Mouse (Mus musculus) central nervous system, embryonic 18 days (tissue): ENCODE data around the gene Cd72. TPM values are rescaled to one million over a fixed set of nuclear protein-coding genes. Genes with fewer than 3 reads are reported as not detected.

ENCODE experiments used
- polyA plus RNA-seq: library from polyadenylated mRNA; depleted of rRNA; stranded (reverse); fragments of >200 nt; gene quantifications from 2 replicates; pipeline ENCODE4 v1.2.3, GENCODE M21; 2012; rRNA removed

Gene Cd72
- polyA plus RNA-seq, result 0.18 and 0.72 TPM in 2 replicates

DNA sequence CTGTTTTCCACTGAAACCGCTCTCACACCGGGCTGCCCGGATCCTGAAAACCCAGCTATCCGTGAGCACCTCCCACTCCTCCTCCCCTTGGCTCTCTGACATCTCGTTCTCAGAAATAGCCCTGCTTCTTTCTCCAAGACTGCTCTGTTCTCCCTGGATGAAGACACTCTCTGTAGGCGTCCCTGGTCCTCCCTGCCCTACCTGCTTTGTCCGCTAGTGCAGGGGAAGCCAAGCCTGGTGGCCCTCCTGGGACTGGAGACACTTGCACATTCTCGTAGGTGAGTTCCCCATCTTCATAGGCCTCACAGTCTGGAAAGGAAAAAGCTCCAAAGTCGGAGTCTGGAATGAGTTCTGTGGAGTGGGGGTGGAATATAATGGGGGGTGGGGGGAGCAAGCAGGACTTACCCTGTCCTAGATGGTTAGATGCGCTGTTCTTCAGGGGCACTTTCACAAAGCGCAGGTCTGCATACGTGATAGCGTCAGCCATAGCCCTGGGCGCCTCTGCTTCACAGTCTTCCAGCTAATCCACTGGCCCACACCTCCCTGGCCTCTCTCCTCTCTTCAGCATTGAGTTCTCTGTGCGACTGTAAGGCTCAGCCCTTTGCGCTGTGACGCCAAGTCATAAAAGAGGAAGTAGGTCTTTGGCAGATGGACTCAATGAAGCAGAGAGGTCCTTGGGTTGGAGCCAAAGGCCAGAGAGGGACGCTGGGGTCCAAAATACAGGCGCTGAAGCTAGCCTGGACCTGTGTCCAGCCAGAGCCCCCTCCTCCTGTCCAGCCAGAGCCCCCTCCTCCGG, at the start of gene Cd72:
Gene Cd72 (minus strand): TSS at position 588 of the 796 bp plus-strand sequence.

GRCm38 (mm10) chr4:43499407-43500333, 45.2 kb upstream of the Cd72 start, which contains the start of gene Arhgef39:
Gene Arhgef39, minus strand, starts transcription at chr4:43499695.

DNA sequence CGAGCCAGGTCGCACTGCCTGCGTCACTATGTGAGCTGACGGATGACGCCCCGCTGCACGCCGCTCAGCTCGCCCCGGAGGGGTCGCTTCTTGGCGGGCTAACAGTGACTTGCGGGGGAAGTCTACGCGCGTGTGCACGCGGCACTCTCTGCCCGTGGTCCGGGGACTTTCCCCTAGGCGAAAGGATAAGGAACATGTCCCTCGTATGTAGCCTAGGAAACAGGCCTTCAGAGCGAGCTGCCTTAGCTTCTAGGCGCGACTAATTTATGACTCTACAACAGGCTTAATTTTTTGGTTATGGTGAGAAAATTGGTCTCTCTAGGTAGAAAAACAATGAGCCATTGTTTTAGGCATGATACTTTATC, 38.4 kb upstream of the Cd72 start, which contains the start of gene Ccdc107:
Gene Ccdc107 (plus strand): TSS at position 80 of the 365 bp plus-strand sequence.

GRCm38 (mm10) chr4:43483535-43484091, 29.2 kb upstream of the Cd72 start, which contains the start of gene Sit1:
Gene Sit1, minus strand, starts transcription at chr4:43483734.

GRCm38 (mm10) chr4:43441639-43442038, 12.8 kb downstream of the Cd72 start, which contains the start of gene Tesk1:
Gene Tesk1, plus strand, starts transcription at chr4:43441939.

DNA sequence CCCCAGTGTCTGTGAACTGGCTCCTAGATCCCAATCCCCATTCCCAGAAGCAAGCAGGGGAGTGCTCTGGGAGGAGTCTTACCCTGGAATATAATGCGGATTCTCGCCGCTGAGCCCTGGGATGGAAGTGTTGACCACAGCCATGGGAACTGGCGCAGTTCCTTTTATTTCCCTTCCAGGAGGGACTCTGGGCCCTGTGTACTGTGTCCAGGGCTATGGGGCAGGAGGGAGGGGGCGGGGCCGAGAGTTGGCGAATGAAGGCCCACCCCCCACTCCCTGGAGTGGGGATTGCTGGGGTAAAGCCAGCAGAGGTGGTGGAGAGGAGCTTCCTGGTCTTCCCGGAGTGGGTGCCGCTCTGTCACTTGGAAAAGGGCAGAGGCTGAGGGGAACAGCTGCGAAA, 25.5 kb downstream of the Cd72 start, which contains the start of gene Fam166b:
Gene Fam166b (minus strand): TSS at position 189 of the 400 bp plus-strand sequence.

Other genes with a start within 250 kb of the Cd72 start
- gene Atp8b5, start 187.5 kb downstream of the Cd72 start, polyA plus RNA-seq, result 1.2 and 1.4 TPM in 2 replicates
- 49.6 and 65.2 TPM in 2 replicates for gene Rusc2, start 72.6 kb downstream of the Cd72 start, polyA plus RNA-seq
- gene Fam166b, start 25.5 kb downstream of the Cd72 start, polyA plus RNA-seq, result 2.2 and 2.9 TPM in 2 replicates
- 71.9 and 81.1 TPM in 2 replicates for gene Tesk1, start 12.7 kb downstream of the Cd72 start, polyA plus RNA-seq
- 0.09 and 0.19 TPM in 2 replicates for gene Sit1, start 29.1 kb upstream of the Cd72 start, polyA plus RNA-seq
- 101 and 113 TPM in 2 replicates for gene Ccdc107, start 38.3 kb upstream of the Cd72 start, polyA plus RNA-seq
- 10.2 and 13.0 TPM in 2 replicates for gene Arhgef39, start 45.1 kb upstream of the Cd72 start, polyA plus RNA-seq
- 0.35 and 0.60 TPM in 2 replicates for gene Car9, start 52.3 kb upstream of the Cd72 start, polyA plus RNA-seq
- gene Tpm2, start 69.1 kb upstream of the Cd72 start, polyA plus RNA-seq, result 9.1 and 53.0 TPM in 2 replicates
- gene Creb3, start 107.7 kb upstream of the Cd72 start, polyA plus RNA-seq, result 54.1 and 62.0 TPM in 2 replicates
- 55.2 and 59.4 TPM in 2 replicates for gene Tln1, start 108.1 kb upstream of the Cd72 start, polyA plus RNA-seq
- 34.5 and 36.5 TPM in 2 replicates for gene Rgp1, start 124.1 kb upstream of the Cd72 start, polyA plus RNA-seq
- 94.5 and 96.8 TPM in 2 replicates for gene Gba2, start 124.2 kb upstream of the Cd72 start, polyA plus RNA-seq
- not detected in 2 replicates for gene Msmp, start 129.9 kb upstream of the Cd72 start, polyA plus RNA-seq
- gene Npr2, start 177.3 kb upstream of the Cd72 start, polyA plus RNA-seq, result 71.9 and 77.8 TPM in 2 replicates
- gene Spag8, start 199.0 kb upstream of the Cd72 start, polyA plus RNA-seq, result 6.9 and 7.0 TPM in 2 replicates
- gene Hint2, start 201.8 kb upstream of the Cd72 start, polyA plus RNA-seq, result 45.5 and 47.2 TPM in 2 replicates
- gene Tmem8b, start 214.3 kb upstream of the Cd72 start, polyA plus RNA-seq, result 18.2 and 24.2 TPM in 2 replicates
- 0.30 and 0.33 TPM in 2 replicates for gene Fam221b, start 214.5 kb upstream of the Cd72 start, polyA plus RNA-seq
- gene Olfr70, start 246.2 kb upstream of the Cd72 start, polyA plus RNA-seq, result not detected in 2 replicates